Mouse (Mus musculus) liver, embryonic 14.5 days (tissue): ENCODE data around the gene Kcnab2.

Experiments
- CTCF ChIP-seq: IDR thresholded peaks from 2 replicates; pipeline ENCODE4 v1.5.1; 2016; ENCODE audit warnings: antibody characterized with exemption, low read depth, control low read depth
- EP300 ChIP-seq: IDR thresholded peaks from 2 replicates; pipeline ENCODE4 v1.6.1; 2016; ENCODE audit warnings: antibody characterized with exemption, low read depth

GRCm38 (mm10) chr4:152405143-152405542, 72.5 kb downstream of the Kcnab2 start:
- TF ChIP-seq CTCF (no peak), EP300 (no peak)
